Mouse (Mus musculus) E14TG2a.4 (cell line): ENCODE measurements at regions not wholly inside any gene's neighbourhood (a gene's known extent, or its start where the extent isn't known, plus 50 kb on each side); places are given as distances from the start of the nearest gene placed in this dataset.

Source experiments
- CTCF ChIP-seq: conservative IDR thresholded peaks from 2 replicates; pipeline ENCODE4 v1.5.1; 2014; ENCODE audit warnings: low read length
- NANOG ChIP-seq: IDR thresholded peaks from 2 replicates; pipeline ENCODE4 v1.6.1; 2014; ENCODE audit warnings: borderline replicate concordance, low read length, mixed read lengths

DNA sequence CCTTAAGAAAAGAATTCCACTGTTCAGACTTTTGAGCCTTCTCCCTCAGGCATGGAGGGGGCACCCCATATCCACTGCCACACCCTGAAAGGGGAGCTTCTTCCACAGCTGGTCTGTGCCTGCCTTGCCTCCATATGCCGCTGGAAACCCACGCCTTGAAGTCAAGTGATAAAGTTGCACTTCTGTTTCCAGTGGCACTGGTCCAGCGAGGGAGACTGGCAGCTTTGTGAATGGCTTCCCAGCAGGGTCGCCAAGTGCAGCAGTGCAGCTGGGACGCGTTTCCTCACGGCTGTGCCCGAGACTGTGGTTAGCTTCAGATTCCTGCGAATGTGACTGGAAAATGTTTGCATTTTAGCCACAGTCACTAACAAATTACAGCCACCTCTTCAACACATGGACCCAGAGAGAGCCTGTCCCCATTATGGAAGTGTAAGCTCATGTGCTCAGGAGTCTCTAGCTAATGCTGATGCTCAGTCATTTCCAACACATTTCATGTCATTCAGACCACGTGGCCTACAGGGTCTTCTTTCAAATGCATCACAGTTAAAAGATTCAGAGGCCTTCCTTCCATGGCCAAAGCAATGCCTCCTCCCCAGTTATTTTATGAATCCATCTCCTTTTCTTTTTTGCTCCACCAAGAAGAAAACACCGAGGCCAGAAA is 557.2 kb upstream of the Mpdz start:
- TF ChIP-seq CTCF (no peak), NANOG (no peak)
